Mouse (Mus musculus) myocyte (in vitro differentiated cells): ENCODE measurements around the gene Col9a2.

Experiments used
- E2F4 ChIP-seq: IDR thresholded peaks from one replicate; pipeline ENCODE4 v1.6.1; 2011; ENCODE audit warnings: mild to moderate bottlenecking, control low read depth, moderate library complexity; ENCODE audit not compliant: insufficient read depth
- MAX ChIP-seq: IDR thresholded peaks from one replicate; pipeline ENCODE4 v1.6.1; 2011; ENCODE audit warnings: low read depth, mild to moderate bottlenecking, control low read depth
- MYOD1 ChIP-seq, 3 experiments: IDR thresholded peaks; one replicate each; pipeline ENCODE4 v1.6.1; 2011; ENCODE audit warnings: control low read depth in 2 of 3, low read depth in 2 of 3, mild to moderate bottlenecking in 2 of 3, moderate library complexity in 1 of 3; ENCODE audit not compliant: insufficient read length in 2 of 3, control insufficient read depth in 1 of 3
- MYOG ChIP-seq, 3 experiments: IDR thresholded peaks; one replicate each; pipeline ENCODE4 v1.6.1; 2011; ENCODE audit warnings: control low read depth in 2 of 3, low read depth in 2 of 3, mild to moderate bottlenecking in 2 of 3; ENCODE audit not compliant: insufficient read length in 2 of 3, control insufficient read depth in 1 of 3, insufficient read depth in 1 of 3
- POLR2A ChIP-seq: IDR thresholded peaks from one replicate; pipeline ENCODE4 v1.6.1; 2011; ENCODE audit warnings: low read depth, mild to moderate bottlenecking, control low read depth, moderate library complexity; ENCODE audit not compliant: insufficient read length
- POLR2AphosphoS2 ChIP-seq: IDR thresholded peaks from one replicate; pipeline ENCODE4 v1.6.1; 2011; ENCODE audit warnings: low read depth, control low read depth; ENCODE audit not compliant: insufficient read length
- TCF12 ChIP-seq: IDR thresholded peaks from one replicate; pipeline ENCODE4 v1.6.1; 2011; ENCODE audit warnings: mild to moderate bottlenecking, control low read depth; ENCODE audit not compliant: poor library complexity, insufficient read depth, severe bottlenecking

DNA sequence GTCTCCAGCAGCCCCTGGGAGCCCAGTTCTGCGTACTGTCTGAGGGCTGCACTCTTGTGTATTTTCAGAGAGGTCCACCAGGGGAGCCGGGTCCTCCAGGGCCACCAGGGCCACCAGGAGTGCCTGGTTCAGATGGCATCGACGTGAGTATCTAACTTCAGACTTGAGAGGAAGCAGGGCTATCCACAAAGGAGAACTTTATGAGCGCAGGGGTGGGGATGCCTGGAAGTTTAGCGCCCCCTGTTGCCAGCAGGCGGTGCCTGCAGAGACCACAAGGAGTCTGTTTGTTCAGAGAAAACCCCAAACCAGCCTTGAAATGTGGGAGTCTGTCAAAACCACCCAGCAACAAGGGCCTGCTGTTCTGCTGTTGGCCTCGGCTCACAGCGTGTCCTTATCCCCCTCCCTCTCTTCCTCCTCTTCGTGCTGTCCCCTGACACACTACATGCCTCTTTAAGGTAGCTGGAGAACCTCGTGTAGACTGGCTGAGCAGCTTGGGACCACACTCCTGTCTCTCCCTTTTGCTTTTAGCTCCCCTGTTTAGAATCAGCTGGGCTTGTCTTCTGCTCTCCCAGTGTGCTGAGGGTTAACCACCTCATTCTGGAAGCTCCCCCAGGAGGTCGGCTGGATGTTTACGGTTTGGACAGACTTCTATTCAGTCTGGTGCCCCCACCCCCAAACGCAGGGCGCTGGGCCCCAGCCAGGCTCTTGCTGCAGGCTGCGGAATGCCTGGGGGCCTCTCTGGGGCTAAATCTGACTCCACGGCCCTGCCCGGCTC, 1.9 kb downstream of the Col9a2 start:
- TF ChIP-seq POLR2A (no peak), E2F4 (no peak), TCF12 (no peak), MYOG (IDR thresholded peaks at IDR 0.05; ENCODE audit: control insufficient read depth in 1 of 3, insufficient read depth in 1 of 3, insufficient read length in 2 of 3, low read depth in 2 of 3) (no peak), POLR2AphosphoS2 (no peak), MYOD1 (IDR thresholded peaks at IDR 0.05; ENCODE audit: control insufficient read depth in 1 of 3, insufficient read length in 2 of 3, low read depth in 2 of 3) (no peak), MAX (no peak)
